Mouse (Mus musculus) embryo, embryonic 11.5 days (tissue): ENCODE data around the gene Dedd2.
"Not testable (repeated sequence)": the region's sequence is repeated elsewhere in the genome, so short reads cannot be mapped to it uniquely, and the experiment has no call there.

Source experiments
- DNase-seq: peaks from one replicate; pipeline ENCODE4 v3.0.0-alpha.2; 2012; ENCODE audit warnings: low read depth, low spot score

The Dedd2 gene

DNA sequence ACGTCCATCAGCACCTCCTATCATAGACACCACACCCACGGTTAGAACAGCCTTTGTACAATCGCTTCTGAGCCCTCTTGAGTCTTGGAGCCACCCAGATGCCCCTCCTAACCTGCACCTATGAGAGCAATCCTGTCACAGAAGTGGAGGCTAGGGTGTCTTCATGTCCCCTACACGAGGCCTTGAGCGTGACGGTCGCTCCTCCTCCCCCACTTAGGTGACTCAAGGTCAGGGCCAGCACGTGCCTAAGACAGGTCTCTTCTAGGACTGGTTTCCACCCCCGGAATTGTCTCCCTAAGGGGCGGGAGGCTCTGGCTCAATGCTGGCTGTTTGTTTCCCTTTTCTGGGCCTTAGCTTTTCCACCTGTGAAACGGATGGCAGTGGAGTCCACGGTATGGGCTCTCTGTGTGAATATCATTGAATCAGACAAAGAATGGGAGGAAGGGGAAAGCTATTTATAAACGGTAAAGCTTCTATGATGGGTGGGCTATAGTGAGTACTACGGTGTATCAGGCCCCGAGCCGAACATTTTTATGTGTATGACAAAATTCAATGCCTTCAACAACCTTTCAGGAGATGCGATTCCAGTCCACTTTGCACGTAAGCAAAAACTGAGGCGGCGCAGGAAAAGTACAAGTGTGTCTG lies at the start of gene Dedd2:
TSS of gene Dedd2 (minus strand) at position 159 of the 645 bp plus-strand sequence.
- DNase-seq, result no peak

DNA sequence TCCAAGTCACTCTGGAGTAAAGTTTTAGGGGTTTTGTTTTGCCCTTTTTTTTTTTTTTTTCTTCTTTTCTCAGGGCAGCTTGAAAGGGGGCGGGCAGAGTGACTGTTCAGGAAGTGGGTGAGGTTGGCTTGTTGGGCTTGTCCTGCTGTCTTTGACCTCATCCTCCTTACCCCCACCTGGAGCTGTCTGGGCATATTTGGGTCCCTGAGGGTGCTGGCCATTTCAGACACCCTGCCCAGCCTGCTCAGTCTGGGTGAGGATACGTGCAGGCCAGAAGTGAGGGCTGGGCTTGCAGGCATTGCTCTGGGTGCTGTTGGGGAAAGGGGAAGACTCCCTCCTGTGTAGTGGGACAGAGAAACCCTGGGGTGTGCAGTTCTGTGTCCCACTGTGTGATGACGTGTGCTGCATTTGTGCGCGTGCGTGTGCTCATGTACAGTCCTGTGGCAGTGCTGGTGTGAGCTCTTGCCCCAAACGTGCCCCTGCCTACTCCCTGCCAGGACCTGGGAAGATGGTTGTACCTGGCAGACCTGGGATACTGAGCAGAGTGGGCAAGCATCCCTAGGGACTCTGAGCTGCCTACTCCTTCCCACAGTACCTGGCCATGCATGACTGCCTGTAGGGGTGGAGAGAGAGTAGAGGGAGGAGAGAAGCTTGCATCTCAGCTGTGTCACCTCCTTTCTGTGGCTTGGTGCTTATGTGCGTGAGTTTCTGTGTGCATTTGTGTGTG lies 49.3 kb upstream of the Dedd2 start:
- no peak for DNase-seq

DNA sequence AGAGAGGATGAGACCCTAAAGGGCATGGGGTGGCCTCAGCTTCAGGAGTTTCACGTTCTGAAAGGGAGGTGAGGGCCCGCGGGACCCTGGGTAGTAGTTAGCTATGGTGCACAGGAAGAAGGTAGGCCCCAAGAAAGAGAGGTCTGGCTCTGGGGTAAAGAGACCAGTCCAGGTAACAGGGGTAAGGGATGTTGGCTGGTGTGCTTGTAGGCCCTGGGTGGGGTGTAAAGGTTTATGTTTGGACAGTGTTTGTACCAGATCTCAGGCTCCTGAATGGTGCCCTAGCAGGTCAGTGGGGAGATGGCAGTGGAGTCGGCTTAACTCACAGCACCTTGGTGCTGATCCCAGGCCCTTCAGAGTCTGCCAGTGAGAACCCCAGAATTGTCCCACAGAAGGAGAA lies 48.6 kb upstream of the Dedd2 start:
- no peak for DNase-seq

DNA sequence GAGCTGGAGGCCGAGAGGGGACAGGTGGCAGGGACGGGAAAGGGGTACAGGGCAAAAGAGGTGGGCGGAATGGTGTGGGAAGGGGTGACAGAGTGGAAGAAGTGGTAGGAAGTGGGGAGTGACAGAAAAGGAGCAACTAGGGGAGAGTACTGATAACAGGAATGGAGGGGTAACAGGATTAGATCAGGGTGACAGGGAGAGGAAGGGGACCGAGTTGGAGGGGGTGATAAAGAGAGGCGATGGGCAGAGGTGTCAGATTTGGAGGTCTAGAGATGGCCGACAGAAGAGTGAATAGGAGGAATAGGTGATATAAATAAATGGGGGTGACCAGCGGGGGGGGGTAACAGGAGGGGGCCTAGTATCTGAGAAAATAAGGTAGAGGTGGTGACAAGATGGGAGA lies 48.2 kb upstream of the Dedd2 start:
- DNase-seq, result no peak

DNA sequence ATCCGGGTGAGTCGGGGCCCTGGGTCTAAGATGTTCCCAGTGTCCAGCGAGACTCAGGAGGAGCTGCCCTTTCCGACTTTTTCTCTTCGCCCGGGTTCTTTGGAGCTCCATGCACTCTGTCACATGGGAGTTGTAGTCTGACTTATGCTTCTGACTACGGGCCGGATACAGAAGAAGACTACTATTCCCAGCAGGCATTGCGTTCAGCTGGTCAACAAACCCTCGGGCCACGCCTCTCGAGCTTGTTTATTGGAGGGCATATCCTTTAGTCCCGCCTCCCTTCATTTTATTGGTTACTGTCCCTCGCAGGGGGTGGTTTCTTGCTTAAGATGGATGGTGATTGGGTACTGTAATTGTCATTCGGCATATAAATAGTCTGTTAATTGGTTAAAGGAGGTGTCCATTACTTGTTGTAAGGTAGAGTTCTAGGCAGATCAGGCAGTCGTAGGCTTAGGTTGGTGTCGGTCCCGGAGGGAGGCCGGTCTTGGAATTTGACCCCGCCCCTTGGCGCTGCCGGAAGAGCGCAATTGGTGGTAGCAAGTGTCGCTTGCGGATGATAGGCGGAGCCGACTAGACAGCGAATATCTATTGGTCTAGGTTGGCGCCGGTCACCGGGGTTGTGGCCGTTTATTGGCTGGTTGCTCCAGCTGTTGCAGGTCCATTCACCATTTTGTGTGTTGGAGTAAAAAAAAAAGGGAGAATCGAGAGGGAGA lies 47.5 kb upstream of the Dedd2 start:
- DNase-seq, result peak; percentile 98

DNA sequence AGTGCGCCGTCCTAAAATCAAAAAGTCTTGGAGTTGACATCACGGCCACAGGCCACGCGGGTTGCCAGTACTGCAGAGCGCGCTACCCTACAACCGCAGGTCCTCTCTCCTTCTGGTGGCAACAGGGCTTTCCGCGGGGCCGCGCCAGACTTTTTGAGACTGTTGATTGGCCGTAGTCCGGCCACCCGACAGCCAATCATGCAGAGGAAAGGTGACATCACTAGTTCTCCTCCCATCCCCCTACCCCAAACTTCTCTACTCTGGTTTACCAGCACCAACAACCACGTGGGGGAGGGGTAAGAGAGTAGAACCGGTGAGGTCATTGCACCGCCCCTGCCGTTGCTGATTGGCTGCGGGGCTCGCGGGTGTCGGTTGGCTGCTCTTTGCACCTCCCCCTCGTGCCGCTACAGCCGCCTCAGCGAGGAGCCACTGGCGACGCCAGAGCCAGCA lies 46.9 kb upstream of the Dedd2 start, which contains the start of gene Cic:
TSS of gene Cic (plus strand) at position 404 of the 450 bp plus-strand sequence.
- DNase-seq, result peak; percentile 98

DNA sequence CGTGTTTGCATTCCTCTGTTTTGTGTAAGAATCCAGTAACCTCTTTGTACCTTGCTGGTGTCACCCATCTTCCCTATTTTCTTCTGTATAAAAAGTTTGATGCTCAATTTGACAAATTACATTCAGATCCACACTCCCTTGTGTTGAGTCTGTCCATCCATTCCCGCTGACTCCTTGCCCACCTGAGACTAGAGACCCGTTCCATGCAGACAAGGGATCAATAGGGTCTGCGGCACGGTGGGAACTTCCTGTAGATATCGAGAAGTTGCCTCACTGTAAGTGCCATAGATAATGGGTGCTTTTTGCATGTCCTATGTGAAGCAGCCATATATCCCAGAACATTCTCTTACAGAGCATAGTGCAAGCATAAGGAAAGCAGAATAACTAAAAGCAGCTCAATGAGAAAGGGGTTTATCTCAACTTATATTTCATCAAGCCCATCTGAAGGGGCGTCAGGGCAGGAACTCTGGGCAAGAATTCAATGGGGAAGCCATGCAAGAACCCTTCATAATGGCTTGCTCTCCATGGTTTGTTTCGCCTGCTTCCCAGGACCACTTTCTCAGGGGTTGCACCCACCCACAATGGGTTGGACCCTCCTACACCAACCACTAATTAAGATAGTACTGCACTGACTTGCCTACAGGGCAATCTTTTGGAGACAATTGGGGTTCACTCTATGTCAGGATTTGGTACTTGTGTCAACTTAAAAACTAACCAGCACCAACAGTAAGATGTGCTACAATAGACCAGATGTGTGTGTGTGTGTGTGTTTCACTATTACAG lies 46.0 kb upstream of the Dedd2 start:
- DNase-seq, result no peak

DNA sequence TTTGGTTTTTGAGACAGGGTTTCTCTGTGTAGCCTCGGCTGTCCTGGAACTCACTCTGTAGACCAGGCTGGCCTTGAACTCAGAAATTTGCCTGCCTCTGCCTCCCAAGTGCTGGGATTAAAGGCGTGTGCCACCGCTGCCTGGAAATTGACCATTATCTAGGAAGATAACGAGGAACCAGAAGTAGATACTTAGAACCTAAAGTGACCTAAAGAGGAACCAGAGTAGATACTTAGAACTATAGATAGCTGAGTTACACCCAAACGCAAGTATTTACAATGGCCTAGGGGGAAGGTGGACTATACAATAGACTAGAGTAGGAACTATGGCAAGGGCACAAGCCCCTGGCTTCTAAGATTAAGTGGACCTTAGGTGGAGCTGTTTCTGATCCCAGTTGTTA lies 45.3 kb upstream of the Dedd2 start:
- not testable (repeated sequence) for DNase-seq

DNA sequence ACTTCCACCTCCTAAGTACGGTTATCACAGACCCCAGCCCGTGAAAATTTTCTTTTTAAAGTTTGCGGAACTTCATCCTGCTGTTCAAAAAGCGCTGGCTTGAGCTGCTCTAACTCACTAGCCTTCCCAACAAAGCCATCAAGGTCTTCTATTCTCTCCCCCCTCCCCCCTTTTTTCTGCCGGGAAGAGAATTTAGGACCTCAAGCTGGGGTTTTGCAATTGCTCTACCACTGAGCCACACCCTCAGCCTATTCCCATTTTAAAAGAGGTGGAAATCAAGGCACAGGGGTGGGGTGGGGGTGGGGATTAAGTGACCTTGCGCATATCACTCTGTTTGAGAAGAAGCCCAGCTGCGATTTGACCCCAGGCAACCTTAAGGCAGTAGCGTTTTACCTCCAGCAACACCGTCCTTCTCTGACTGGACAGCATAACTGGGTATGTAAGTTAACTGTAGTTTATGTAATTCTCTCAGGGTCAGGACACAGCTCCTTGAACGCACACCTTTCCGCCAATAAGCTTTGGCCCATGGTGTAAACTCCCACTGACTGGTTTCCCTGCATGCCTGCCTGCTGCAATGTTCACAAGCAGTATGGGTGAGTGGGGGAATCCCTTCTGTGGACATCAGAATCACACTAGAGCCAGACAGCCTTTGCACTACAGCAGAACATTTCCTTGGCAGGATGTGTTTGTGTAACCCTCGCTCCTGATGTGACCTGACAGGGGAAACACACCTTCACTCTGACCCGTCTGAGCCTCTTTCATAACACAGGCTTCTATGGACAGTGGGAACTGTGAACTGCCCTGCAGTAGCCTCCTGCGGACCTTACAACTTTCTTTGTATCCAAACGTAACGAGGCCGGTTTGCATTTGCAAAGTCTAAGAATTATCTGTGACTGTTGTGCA lies 43.8 kb upstream of the Dedd2 start:
- no peak for DNase-seq

DNA sequence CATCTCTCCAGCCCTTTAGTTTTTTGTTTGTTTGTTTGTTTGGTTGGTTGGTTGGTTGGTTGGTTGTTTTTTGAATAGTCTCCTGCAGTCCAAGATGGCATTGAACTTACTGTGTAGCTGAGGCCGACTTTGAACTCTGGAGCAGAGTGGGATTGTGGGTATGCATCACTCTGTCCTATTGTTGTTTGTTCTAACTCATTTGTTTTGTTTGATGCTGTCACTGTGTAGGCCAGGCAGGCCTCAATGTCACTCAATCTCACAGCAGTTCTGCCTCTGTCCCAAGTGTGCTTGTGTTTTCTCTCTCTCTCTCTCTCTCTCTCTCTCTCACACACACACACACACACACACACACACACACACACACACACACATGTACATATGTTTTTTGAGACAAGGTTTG lies 41.5 kb upstream of the Dedd2 start:
- no peak for DNase-seq

DNA sequence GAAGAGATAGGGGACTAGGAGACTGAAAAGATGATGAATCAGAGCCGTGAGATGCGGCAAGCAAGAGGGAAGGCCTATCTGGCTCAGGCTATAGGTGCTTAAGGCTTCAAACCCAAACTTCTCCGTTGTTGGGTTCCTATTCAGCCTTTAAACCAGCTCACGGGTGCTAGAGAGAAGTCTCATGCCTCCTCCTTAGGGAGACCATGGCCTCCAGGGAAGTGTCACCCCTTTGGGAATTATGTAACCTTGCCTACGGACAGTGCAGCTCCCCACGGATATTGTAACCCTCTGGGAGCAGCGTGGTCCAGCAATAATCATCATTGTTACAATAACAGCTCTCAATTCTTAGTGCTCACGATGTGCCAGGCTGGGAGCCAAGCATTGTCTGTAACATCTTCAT lies 31.4 kb upstream of the Dedd2 start:
- DNase-seq, result no peak

DNA sequence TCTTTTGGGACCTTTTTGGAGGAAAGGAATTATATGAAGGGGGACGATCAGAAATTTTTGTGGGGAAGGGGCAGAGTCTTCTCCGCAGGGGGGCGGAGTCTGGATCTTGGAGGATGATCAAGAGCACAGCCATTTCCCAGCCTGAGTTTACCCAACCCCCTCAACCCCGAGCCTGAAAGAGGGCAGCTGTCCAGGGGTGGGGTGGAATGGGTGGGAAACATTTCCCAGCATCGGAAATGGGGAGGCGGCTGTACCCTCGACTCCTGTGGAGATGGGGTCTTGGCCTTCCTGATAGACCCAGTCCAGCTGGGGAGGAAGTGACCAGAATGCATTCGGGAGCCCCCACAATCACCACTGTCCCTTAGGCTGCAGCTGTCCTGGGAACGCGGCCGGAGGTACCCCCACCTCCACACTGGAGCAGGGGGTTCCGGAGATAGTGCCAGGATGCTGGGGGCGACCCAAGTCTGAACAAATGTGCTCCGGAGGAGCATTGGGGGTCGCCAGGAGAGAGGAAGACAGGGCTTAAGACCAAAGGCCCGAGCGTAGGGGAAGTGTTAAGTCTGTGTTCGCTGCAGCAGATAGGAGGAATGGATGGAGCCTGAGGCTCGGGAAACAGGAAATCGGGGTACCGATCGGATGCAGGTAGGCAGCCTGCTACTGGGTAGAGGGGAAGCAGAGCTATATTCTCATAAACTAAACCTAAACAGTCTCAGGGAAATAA lies 30.8 kb upstream of the Dedd2 start:
- no peak for DNase-seq

DNA sequence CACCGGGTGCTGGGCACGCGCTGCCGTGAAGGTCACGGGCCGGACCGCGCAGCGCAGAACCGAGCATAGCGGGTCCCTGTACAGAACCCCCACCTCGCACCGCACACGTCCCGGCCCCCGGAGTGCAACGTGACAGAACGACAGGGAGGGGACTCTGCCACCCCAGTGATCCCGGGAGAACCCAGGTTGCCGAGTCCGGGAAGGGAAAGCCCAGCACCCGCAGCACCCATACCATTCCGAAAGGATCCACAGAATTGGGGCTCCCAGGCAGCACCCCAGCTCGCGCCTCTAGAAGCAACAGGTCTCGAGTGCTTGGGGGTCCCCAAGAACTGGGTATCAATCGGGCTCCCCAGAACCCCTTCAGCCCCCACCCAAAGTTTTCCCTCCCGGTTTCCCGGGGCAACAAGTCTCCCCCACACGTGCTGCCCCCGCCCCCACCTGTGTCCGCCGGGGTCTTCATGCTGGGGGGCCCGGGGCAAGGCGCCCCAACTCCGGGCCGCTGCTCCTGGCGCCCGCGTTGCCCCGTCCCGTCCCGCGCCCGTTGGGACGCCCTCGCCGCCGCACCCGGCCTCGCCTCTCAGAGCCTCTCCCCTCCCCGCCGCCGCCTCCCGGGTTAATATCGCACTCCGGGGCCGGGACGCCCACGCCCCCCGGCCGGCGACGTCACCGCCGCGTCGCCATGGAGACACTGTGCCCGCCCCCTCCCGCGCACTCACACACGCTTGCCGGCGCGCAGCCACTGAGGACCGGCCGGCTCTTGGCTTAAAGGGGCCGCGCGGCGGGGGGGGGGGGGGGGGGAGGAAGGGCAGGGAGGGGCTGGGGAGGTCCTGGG lies 29.9 kb upstream of the Dedd2 start, which contains the start of gene Erf:
TSS of gene Erf (minus strand) at position 621 of the 832 bp plus-strand sequence.
- DNase-seq, result peak; percentile 88

DNA sequence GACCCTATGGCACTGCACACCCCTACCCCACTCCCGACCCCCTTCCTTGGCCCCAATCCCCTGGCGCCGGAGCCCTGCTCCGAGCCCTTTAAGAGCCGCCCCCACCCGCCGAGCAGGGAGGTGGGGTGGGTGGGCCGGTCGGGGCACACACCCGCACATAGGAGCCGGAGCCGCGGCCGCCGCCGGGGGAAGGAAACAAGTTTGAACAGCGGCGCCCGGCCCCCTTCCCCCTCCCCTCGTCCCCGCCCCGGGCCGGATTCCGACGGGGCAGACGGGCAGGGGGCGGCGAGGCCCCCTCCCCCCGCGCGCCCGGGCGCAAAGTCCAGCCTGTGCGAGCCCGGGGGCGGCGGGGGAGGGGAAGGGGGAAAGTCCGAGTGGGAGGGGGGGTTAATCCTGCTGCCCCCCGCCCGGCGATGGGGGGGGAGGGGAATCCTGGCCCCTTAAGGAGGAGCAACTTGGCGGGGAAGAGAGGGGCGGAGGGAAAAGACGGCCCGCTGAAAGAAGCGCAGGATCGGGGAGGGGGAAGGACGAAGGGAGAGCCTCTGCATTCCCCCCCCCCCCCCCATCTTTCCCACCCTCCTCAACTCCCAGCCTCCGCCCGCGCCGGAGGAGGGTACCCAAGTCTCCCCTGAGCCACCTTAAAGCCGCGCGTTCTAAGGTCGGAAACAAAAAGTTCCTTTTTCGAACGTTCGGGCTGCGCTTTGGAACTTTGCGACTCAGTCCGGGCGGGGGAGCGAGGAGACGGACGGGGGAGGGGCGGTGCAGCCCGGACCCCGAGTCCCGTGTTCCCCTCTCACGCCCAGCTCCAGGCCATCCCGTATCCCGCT lies 29.1 kb upstream of the Dedd2 start:
- peak; percentile 75 for DNase-seq

DNA sequence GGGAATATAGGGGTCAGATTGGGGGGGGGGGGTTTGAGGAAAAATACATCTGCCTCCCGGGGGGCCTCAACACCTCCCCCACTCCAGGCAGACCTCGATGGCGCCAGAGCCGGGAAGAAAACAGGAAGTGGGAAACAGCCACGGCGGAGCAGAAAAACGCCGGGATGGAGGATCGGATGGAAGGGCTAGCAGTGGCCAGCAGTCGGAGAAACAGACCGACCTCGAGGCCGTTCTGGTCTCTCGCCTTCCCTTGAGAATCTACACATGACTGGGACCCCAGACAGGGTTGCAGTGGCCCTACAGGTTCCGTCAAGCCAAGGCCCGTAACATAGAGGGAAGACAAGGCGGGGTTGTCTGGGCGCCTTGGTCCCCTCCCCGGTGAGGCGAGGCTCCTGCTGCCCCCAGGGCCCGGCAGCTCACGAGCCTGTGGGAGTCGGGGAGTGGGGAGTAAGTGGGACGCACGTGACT lies 28.5 kb upstream of the Dedd2 start:
- DNase-seq, result no peak

DNA sequence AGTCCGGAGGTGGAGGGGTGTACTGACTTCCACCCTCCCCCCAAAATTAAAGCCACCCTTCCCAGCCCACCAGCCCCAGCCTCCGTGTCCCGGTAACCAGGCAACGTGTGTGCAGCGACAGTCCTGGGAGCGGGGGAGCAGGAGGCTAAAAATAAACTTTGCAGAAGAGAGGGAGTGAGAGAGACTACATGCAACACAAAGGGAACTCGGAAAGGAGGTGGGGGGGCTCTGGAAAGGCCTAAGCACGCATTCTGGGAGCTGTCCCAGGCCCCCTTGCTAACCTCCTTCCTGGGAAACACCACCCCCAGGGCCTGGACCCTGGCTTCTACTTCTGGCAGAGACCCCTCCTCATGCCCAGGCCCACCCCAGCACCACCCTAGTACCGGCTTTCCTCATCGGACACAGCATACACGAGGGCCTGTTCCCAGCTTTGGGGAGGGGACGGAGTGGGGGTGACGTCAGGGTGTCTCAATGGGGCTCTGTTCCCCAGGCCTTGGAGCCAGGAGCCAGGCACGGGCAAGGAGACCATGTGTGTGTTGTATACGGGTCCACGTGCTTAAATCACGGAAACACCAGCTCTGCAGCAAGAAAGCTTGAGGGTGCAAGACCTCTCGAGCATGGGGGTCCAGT lies 27.7 kb upstream of the Dedd2 start:
- DNase-seq, result no peak

DNA sequence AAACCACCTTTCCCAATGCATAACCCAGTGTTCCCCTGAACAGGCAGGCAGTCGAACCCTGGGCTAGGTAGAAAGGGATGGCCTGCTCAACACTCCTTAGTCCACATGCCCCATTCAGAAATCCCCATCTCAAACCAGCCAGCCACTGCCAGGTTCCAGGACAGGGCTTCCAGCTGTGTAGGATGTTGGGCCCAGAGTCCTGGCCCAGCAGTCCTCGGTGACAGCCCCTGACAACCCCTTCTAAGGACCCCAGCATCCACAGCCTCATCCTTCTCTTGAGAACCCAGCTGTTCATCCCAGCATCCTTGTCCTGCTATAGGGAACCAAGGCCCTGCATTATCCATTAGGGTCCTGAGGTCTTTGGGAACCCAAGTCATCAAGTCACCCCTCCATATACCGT lies 27.1 kb upstream of the Dedd2 start:
- DNase-seq, result no peak

DNA sequence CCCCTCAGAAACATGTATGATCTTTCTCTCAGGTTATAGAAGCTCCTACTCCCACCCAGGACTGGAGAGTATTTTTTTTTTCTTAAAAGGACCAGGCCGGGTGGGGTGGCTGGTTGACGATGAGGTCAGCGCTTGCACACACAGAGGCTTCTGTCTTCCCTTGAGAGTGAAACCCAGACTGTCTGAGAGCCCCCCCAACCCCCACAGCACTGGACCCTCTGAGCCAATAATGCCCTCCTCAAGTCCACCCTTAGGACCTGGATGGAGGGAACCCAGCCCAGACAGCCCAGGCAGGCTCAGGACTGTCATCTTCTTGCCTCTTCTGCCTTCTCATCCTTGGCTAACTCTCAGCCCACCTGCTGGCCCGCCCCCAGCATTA lies 26.3 kb upstream of the Dedd2 start:
- DNase-seq, result no peak
